Mouse (Mus musculus): ENCODE measurements around the gene Tbx19. TPM values are rescaled to one million over a fixed set of nuclear protein-coding genes. Genes with fewer than 3 reads are reported as not detected.

Gene Tbx19
- polyA plus RNA-seq, 1 experiment from 2014 or later: not detected

DNA sequence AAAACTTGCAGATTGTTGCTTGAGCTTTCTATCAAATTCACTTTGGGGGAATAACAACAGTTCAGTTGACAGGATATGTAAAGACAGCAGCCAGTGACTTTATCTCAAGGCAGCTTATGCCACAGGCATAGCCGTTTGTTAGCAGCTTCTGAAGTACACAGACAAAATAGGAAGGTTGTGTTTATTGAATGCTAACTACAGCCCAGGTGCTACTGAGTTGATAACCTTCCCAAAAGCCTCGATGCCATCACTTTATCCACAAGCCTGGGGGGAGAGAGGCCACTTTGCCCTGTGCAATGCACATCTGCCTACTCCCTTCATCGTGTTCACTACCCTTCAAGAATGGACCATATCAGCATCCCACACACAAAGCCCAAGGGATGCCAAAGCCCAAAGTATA lies 20.3 kb downstream of the Tbx19 start:
- H3K4me2 ChIP-seq: no peak overlapping the region
- H3K27ac ChIP-seq (replicated peaks): no peak overlapping the region
- peaks cover 14% of the 10 kb centered on the region for H3K4me1 ChIP-seq
- no peaks in the 10 kb centered on the region for H3K27me3 ChIP-seq (replicated peaks)
- H3K9me3 ChIP-seq: no peaks in the 10 kb centered on the region
- WGBS: 53% methylated on average over 3 of the region's 3 CpGs
- H3K36me3 ChIP-seq: no peaks in the 10 kb centered on the region
- no peak overlapping the region for H3K9ac ChIP-seq
- ATAC-seq (ENCODE audit: extremely low read depth, insufficient number of reproducible peaks, low FRiP score, low TSS enrichment): no peak
- H3K4me3 ChIP-seq: no peak overlapping the region

DNA sequence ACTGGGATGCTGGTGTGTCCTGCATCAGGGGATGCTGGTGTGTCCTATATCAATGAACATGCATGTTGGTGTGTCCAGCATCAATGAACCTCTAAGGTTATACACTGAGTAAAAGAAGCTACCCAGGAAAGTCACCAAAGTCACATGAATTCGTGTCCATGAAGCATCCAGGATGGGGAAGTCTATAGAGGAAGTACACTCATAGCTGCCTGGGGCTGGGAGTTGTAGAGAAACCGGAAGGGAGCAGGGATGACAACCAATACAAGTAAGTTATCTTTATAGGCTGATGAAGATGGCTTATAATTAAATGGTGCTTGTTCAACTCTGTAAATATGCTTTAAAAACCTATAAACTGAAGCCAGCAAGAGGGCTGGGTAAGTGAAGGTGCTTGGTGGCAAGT lies 26.7 kb downstream of the Tbx19 start:
- no peak for ATAC-seq (ENCODE audit: extremely low read depth, insufficient number of reproducible peaks, low FRiP score, low TSS enrichment)
- Histone ChIP-seq H3K9me3 (no peaks in the 10 kb centered on the region), H3K27ac (replicated peaks) (no peak overlapping the region), H3K4me2 (no peak overlapping the region), H3K4me1 (no peaks in the 10 kb centered on the region), H3K4me3 (no peak overlapping the region), H3K27me3 (replicated peaks) (peaks cover 3% of the 10 kb centered on the region; the same call in 1 of the 2 replicates), H3K36me3 (no peaks in the 10 kb centered on the region), H3K9ac (no peak overlapping the region)
- WGBS: 56% methylated on average over 2 of the region's 2 CpGs

DNA sequence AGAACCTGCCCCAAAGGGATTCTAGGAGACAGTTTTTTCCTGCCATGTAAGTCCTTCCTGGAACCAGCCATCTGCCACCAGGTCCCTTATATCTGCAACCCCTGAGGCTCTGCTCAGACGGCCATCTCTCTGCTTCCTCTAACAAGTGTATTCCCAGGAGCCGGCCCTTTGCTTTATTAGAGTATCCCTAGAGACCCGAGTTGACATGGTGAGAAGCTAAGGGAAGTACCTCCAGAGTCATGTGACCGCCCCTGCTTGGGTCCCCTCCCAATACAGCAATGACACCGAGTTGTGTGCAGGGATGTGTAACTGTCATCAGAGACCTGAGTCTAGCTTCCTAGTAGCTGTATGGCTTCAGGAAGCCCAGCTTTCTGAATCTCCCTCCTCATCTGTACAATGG lies 27.3 kb downstream of the Tbx19 start:
- H3K27ac ChIP-seq (replicated peaks): no peak overlapping the region
- 69% methylated on average over 5 of the region's 5 CpGs for WGBS
- H3K36me3 ChIP-seq: no peaks in the 10 kb centered on the region
- no peaks in the 10 kb centered on the region for H3K4me1 ChIP-seq
- H3K4me2 ChIP-seq: no peak overlapping the region
- ATAC-seq (ENCODE audit: extremely low read depth, insufficient number of reproducible peaks, low FRiP score, low TSS enrichment): no peak
- no peak overlapping the region for H3K4me3 ChIP-seq
- no peaks in the 10 kb centered on the region for H3K9me3 ChIP-seq
- peaks cover 3% of the 10 kb centered on the region; the same call in 1 of the 2 replicates for H3K27me3 ChIP-seq (replicated peaks)
- no peak overlapping the region for H3K9ac ChIP-seq

DNA sequence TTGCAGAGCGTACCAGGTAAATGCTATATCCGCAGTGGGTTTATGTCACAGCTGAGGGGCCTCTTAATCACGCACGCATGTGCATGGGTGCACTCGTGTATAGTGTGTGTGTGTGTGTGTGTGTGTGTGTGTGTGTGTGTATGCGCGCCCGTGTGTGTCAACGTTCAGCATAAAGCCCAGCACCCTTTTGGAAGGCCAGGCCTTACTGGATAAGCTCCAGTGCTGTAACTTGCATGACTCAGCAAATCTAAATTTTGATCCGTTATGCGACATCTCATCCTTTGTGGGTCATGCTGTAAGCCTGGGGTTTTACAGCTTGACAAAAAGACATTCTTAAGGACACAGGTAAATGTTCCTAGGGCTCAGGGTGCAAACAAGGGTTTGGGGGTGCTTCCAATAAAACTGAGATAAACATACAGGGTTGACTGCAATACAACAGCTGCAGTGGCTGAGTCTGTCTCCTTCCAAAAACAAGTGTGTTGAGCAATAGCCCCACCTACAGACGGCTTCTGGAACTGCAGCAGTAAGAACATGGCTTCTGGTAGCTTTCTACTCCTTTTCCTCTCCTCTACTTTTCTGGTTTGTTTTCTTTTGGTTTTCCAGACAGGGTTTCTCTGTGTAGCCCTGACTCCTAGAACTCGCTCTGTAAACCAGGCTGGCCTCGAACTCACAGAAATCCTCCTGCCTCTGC lies 28.2 kb downstream of the Tbx19 start:
- Histone ChIP-seq H3K27ac (replicated peaks) (no peak overlapping the region), H3K27me3 (replicated peaks) (peaks cover 3% of the 10 kb centered on the region; the same call in 1 of the 2 replicates), H3K4me3 (no peak overlapping the region), H3K9me3 (no peaks in the 10 kb centered on the region), H3K36me3 (no peaks in the 10 kb centered on the region), H3K4me2 (no peak overlapping the region), H3K4me1 (no peaks in the 10 kb centered on the region), H3K9ac (no peak overlapping the region)
- WGBS: 65% methylated on average over 14 of the region's 14 CpGs
- no peak for ATAC-seq (ENCODE audit: extremely low read depth, insufficient number of reproducible peaks, low FRiP score, low TSS enrichment)

DNA sequence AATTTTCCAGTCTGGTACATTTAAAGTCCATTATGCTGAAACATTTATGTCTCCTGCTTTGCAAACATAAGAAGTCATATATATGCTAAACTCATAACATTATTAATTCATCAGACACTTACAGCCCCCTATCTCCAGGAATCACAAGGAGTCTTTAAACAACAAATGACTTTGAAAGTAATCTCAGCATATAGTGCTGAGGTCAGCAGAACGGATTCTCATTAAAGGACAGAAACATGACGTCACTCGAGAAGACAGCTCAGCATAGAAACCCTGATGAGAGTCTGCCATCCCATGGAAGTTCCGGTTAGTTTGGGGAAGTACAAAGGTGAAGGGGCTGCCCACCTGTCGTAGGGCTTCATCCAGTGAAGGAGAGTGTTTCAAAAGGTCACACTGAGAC lies 31.0 kb downstream of the Tbx19 start:
- peaks cover 2% of the 10 kb centered on the region; the same call in 1 of the 2 replicates for H3K27me3 ChIP-seq (replicated peaks)
- H3K9me3 ChIP-seq: no peaks in the 10 kb centered on the region
- H3K4me1 ChIP-seq: no peaks in the 10 kb centered on the region
- no peaks in the 10 kb centered on the region for H3K36me3 ChIP-seq
- no peak overlapping the region for H3K27ac ChIP-seq (replicated peaks)
- H3K4me2 ChIP-seq: no peak overlapping the region
- no peak for ATAC-seq (ENCODE audit: extremely low read depth, insufficient number of reproducible peaks, low FRiP score, low TSS enrichment)
- H3K4me3 ChIP-seq: no peak overlapping the region
- 63% methylated on average over 5 of the region's 5 CpGs for WGBS
- H3K9ac ChIP-seq: no peak overlapping the region

DNA sequence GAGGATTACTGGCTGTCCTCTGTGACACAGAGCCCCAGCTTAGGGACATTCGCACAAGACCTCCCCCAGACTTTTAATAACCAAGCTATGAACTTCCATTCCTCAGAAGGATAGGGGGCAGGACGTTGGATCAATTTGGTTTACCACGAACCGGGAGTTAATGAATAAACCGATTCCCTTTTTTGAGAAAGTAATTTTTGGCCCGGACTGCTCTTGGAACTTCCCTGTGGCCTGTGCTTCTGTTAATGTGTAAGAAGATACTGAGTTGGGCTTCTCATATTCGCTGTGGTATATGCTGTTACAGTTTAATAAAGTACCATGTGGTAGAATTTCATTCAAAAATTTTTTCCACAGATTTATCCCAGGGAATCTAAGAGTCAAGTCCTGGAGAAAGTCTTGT lies 39.5 kb downstream of the Tbx19 start:
- no peak for ATAC-seq (ENCODE audit: extremely low read depth, insufficient number of reproducible peaks, low FRiP score, low TSS enrichment)
- 81% methylated on average over 7 of the region's 7 CpGs for WGBS

DNA sequence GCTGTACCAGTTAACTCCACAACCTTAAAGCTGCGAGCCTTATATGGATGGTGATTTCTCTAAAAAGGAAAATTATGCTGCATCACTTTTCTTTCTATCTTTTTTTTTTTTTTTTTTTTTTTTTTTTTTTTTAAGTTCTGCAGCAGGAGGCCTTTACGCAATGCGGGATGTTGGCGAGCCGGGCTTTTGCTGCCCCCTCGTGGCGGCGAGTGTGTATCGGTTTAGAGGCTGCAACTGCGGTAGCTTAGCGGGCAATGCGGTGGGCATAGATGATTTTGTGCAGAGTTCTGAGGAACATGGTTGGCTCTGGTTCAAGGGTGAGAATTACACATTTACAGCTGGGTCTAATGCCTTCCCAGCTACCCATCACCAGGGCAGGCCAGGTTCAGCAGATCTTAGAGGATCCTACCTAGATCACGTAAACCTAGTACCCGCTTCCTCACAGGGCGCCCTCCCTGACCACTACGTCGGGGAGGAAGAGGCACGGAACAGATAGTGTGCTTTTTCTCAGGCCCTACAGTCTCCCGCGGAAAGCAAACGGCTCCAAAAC lies 40.1 kb downstream of the Tbx19 start:
- Histone ChIP-seq H3K4me1 (peaks cover 25% of the 10 kb centered on the region), H3K27me3 (replicated peaks) (peaks cover 12% of the 10 kb centered on the region), H3K27ac (replicated peaks) (no peak overlapping the region; the same call in 1 of the 2 replicates), H3K4me3 (no peak overlapping the region), H3K9me3 (no peaks in the 10 kb centered on the region), H3K4me2 (peak overlapping the region; percentile 52; the same call in 1 of the 2 replicates), H3K36me3 (no peaks in the 10 kb centered on the region), H3K9ac (no peak overlapping the region)
- WGBS: 21% methylated on average over 21 of the region's 21 CpGs
- 0 out of 2 replicates have a peak, but pooled peaks have one; percentile 45 for ATAC-seq (ENCODE audit: extremely low read depth, insufficient number of reproducible peaks, low FRiP score, low TSS enrichment)

More for the DNA sequence above, 39.5 kb downstream of the Tbx19 start:
- Histone ChIP-seq H3K4me1 (peaks cover 19% of the 10 kb centered on the region), H3K9ac (no peak overlapping the region), H3K36me3 (no peaks in the 10 kb centered on the region), H3K4me3 (no peak overlapping the region), H3K27me3 (replicated peaks) (peaks cover 12% of the 10 kb centered on the region), H3K9me3 (no peaks in the 10 kb centered on the region), H3K27ac (replicated peaks) (no peak overlapping the region), H3K4me2 (no peak overlapping the region)

DNA sequence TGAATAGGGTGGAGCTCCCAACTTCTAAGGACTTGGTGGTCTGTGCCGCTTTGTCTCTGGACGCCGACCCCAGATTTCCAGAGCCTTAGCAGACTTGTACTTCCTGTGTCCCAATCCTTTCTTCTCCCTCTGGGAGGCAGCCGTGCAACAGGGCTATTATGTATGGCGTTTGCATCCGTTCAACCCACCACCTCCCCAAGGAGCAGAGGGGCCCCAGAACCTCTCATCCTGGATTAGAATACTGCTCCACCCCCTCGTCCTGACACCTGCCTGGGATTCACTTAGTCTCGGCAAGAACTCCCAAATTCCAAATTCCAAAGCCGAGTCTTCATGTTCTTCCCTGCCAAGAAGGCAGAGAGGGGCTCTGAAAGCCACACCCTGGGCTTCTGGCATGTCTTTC lies 40.8 kb downstream of the Tbx19 start:
- H3K27ac ChIP-seq (replicated peaks): peak overlapping the region; percentile 67
- no peaks in the 10 kb centered on the region for H3K9me3 ChIP-seq
- WGBS: 13% methylated on average over 9 of the region's 9 CpGs
- no peak for ATAC-seq (ENCODE audit: extremely low read depth, insufficient number of reproducible peaks, low FRiP score, low TSS enrichment)
- H3K4me1 ChIP-seq: peaks cover 32% of the 10 kb centered on the region
- H3K36me3 ChIP-seq: no peaks in the 10 kb centered on the region
- H3K4me2 ChIP-seq: peak overlapping the region; percentile 52
- peaks cover 12% of the 10 kb centered on the region for H3K27me3 ChIP-seq (replicated peaks)
- peak overlapping the region; percentile 44 for H3K9ac ChIP-seq
- peak overlapping the region; percentile 13; the same call in 1 of the 2 replicates for H3K4me3 ChIP-seq

DNA sequence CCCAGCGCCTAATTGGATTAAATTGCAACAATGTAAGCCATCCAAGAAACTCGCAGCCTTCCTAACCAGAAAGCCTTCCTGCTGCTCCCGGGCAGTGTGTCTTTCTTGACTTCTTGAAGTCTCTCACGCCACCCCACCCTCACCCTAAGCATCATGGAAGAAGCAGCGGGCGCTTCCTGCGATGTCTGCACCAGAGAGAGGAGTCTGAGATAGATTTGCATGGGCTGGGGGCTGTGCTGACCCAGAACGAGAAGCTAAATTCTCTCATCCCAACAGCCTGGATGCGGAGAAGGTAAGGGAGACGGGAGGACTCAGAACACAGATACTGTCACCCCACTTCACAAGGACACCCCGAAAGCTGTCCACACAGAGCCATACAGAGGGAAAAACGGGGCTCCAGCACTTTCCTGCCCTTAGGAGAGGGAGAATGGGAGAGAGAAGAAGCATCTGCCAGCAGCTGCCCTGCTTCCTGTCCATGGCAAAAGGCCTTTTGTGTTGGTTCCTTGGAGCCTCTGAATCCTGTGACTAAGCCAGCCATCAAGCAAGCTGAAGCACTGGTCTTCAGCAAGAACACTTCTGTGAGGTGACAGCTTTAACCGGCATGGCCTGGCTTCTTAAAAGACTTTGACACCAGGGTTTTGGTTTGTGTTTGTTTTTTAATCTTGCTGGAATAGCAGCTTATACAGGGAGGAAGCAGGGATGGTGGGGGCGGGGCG lies 41.4 kb downstream of the Tbx19 start:
- no peaks in the 10 kb centered on the region for H3K9me3 ChIP-seq
- peak overlapping the region; percentile 67 for H3K27ac ChIP-seq (replicated peaks)
- H3K9ac ChIP-seq: peak overlapping the region; percentile 44; the same call in 1 of the 2 replicates
- no peak for ATAC-seq (ENCODE audit: extremely low read depth, insufficient number of reproducible peaks, low FRiP score, low TSS enrichment)
- H3K4me3 ChIP-seq: no peak overlapping the region
- 63% methylated on average over 15 of the region's 15 CpGs for WGBS
- H3K4me1 ChIP-seq: peaks cover 37% of the 10 kb centered on the region
- H3K36me3 ChIP-seq: no peaks in the 10 kb centered on the region
- peak overlapping the region; percentile 52 for H3K4me2 ChIP-seq
- peaks cover 12% of the 10 kb centered on the region for H3K27me3 ChIP-seq (replicated peaks)

DNA sequence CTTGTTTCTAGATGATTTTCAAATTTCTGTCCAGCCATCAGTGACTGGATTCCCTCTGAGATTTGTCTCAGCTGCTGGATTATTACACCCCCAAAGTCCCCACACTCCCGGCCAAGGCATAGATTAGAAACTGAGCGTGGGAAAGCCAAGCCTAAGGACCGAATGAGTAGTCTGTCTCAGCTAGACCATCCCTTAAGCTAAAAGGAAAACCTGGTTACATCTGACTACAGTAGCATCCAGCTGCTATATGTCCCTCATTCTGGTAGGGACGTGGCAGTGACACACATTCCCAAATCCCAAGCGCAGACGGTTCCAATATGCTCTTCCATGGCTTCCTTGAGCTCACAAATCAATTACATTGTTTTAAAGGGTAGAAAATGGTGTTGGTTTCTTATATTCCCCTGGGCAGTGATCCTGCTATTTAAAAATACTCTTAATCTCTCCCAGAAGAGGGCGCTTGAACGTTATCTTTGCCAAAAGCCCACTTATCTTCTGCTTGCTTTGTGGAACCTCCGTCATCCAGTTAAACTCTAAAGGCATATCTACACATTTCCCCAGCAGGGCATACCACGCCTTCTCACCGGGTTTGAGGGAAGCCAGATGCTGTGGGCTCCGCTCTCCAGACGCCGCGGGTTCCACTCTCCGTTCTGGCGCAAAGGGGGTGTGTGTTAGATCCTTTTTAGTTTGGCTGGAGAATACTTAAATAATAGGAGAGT lies 46.0 kb downstream of the Tbx19 start:
- H3K9me3 ChIP-seq: no peaks in the 10 kb centered on the region
- ATAC-seq (ENCODE audit: extremely low read depth, insufficient number of reproducible peaks, low FRiP score, low TSS enrichment): peak; percentile 63
- no peaks in the 10 kb centered on the region for H3K36me3 ChIP-seq
- H3K27ac ChIP-seq (replicated peaks): peak overlapping the region; percentile 97
- WGBS: 4% methylated on average over 17 of the region's 17 CpGs
- H3K4me3 ChIP-seq: peak overlapping the region; percentile 30
- H3K27me3 ChIP-seq (replicated peaks): no peaks in the 10 kb centered on the region
- H3K4me1 ChIP-seq: peaks cover 63% of the 10 kb centered on the region
- peak overlapping the region; percentile 64 for H3K4me2 ChIP-seq
- peak overlapping the region; percentile 77 for H3K9ac ChIP-seq

DNA sequence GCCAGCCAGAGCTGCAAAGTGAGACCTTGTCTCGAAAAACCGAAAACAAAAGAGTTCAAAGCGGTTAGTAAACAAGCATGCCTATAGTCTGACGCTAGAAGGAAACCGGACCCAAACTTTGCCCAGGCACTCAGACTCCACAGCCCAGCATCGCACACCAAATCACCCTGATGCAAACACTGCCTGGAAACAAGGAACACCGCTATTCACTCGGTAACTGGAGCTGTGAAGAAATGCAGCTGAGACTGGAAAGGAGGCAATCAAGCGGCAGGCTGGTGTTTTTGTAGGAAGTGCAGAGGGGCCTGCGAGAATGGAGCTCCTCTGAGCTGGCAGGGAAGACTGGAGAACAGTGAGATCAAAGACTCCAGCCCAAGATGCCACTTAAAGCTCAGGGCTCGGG lies 46.9 kb downstream of the Tbx19 start:
- peak overlapping the region; percentile 64 for H3K4me2 ChIP-seq
- peaks cover 63% of the 10 kb centered on the region for H3K4me1 ChIP-seq
- H3K9me3 ChIP-seq: no peaks in the 10 kb centered on the region
- ATAC-seq (ENCODE audit: extremely low read depth, insufficient number of reproducible peaks, low FRiP score, low TSS enrichment): no peak
- peak overlapping the region; percentile 97 for H3K27ac ChIP-seq (replicated peaks)
- H3K36me3 ChIP-seq: no peaks in the 10 kb centered on the region
- 23% methylated on average over 11 of the region's 11 CpGs for WGBS
- no peaks in the 10 kb centered on the region for H3K27me3 ChIP-seq (replicated peaks)
- H3K9ac ChIP-seq: peak overlapping the region; percentile 77
- peak overlapping the region; percentile 30; the same call in 1 of the 2 replicates for H3K4me3 ChIP-seq

Measured in heart, embryonic 13.5 days (tissue).